Mouse (Mus musculus): ENCODE data around the gene Isyna1. TPM values are rescaled to one million over a fixed set of nuclear protein-coding genes. Genes with fewer than 3 reads are reported as not detected.

Gene Isyna1
- polyA plus RNA-seq (2015; fragmentation: Nextera tagmentation; extraction: Ambion mirVana): 113 TPM in 2 replicates

GRCm38 (mm10) chr8:70593961-70594609 is at the start of gene Isyna1:
Isyna1 (plus strand) TSS chr8:70594373.

GRCm38 (mm10) chr8:70608749-70609367 is 14.7 kb downstream of the Isyna1 start, which contains the start of gene Ssbp4:
Ssbp4 (minus strand) TSS chr8:70608872.

GRCm38 (mm10) chr8:70615894-70616293 is 21.7 kb downstream of the Isyna1 start, which contains the start of gene Lrrc25:
Lrrc25 (plus strand) TSS chr8:70616155.

GRCm38 (mm10) chr8:70632346-70632892 is 38.2 kb downstream of the Isyna1 start, which contains the start of gene Gdf15:
Gdf15 (minus strand) TSS chr8:70632456.

Other genes starting within 250 kb of the Isyna1 start
- gene Upf1, start 241.1 kb upstream of the Isyna1 start, polyA plus RNA-seq (2015; fragmentation: Nextera tagmentation; extraction: Ambion mirVana): 11.1 and 12.8 TPM in 2 replicates
- gene Comp, start 220.8 kb upstream of the Isyna1 start, polyA plus RNA-seq (2015; fragmentation: Nextera tagmentation; extraction: Ambion mirVana): 1.1 and 1.3 TPM in 2 replicates
- 37.6 and 49.6 TPM in 2 replicates for gene Crtc1, start 154.8 kb upstream of the Isyna1 start, polyA plus RNA-seq (2015; fragmentation: Nextera tagmentation; extraction: Ambion mirVana)
- 31.4 and 33.0 TPM in 2 replicates for gene Klhl26, start 117.4 kb upstream of the Isyna1 start, polyA plus RNA-seq (2015; fragmentation: Nextera tagmentation; extraction: Ambion mirVana)
- gene Tmem59l, start 107.0 kb upstream of the Isyna1 start, polyA plus RNA-seq (2015; fragmentation: Nextera tagmentation; extraction: Ambion mirVana): 261 and 281 TPM in 2 replicates
- gene Crlf1, start 101.2 kb upstream of the Isyna1 start, polyA plus RNA-seq (2015; fragmentation: Nextera tagmentation; extraction: Ambion mirVana): 19.6 and 21.2 TPM in 2 replicates
- 212 and 215 TPM in 2 replicates for gene Rex1bd, start 87.6 kb upstream of the Isyna1 start, polyA plus RNA-seq (2015; fragmentation: Nextera tagmentation; extraction: Ambion mirVana)
- gene Uba52, start 83.6 kb upstream of the Isyna1 start, polyA plus RNA-seq (2015; fragmentation: Nextera tagmentation; extraction: Ambion mirVana): 753 and 869 TPM in 2 replicates
- gene Fkbp8, start 66.6 kb upstream of the Isyna1 start, polyA plus RNA-seq (2015; fragmentation: Nextera tagmentation; extraction: Ambion mirVana): 305 and 354 TPM in 2 replicates
- gene Kxd1, start 66.4 kb upstream of the Isyna1 start, polyA plus RNA-seq (2015; fragmentation: Nextera tagmentation; extraction: Ambion mirVana): 52.3 and 54.9 TPM in 2 replicates
- 11.4 and 14.1 TPM in 2 replicates for gene Ell, start 54.9 kb upstream of the Isyna1 start, polyA plus RNA-seq (2015; fragmentation: Nextera tagmentation; extraction: Ambion mirVana)
- 221 and 251 TPM in 2 replicates for gene Ssbp4, start 14.5 kb downstream of the Isyna1 start, polyA plus RNA-seq (2015; fragmentation: Nextera tagmentation; extraction: Ambion mirVana)
- gene Lrrc25, start 21.8 kb downstream of the Isyna1 start, polyA plus RNA-seq (2015; fragmentation: Nextera tagmentation; extraction: Ambion mirVana): 2.3 and 2.5 TPM in 2 replicates
- 0.55 and 0.79 TPM in 2 replicates for gene Gdf15, start 38.1 kb downstream of the Isyna1 start, polyA plus RNA-seq (2015; fragmentation: Nextera tagmentation; extraction: Ambion mirVana)
- gene Pgpep1, start 66.0 kb downstream of the Isyna1 start, polyA plus RNA-seq (2015; fragmentation: Nextera tagmentation; extraction: Ambion mirVana): 72.8 and 79.8 TPM in 2 replicates
- gene Lsm4, start 78.9 kb downstream of the Isyna1 start, polyA plus RNA-seq (2015; fragmentation: Nextera tagmentation; extraction: Ambion mirVana): 194 and 204 TPM in 2 replicates
- gene Jund, start 104.6 kb downstream of the Isyna1 start, polyA plus RNA-seq (2015; fragmentation: Nextera tagmentation; extraction: Ambion mirVana): 107 and 140 TPM in 2 replicates
- 0.03 TPM in 1 of 2 replicates, not detected in the other for gene Iqcn, start 109.1 kb downstream of the Isyna1 start, polyA plus RNA-seq (2015; fragmentation: Nextera tagmentation; extraction: Ambion mirVana)
- gene Gm3336, start 124.2 kb downstream of the Isyna1 start, polyA plus RNA-seq (2015; fragmentation: Nextera tagmentation; extraction: Ambion mirVana): not detected in 2 replicates
- gene Pde4c, start 129.3 kb downstream of the Isyna1 start, polyA plus RNA-seq (2015; fragmentation: Nextera tagmentation; extraction: Ambion mirVana): 0.12 and 0.14 TPM in 2 replicates
- 832 and 885 TPM in 2 replicates for gene Rab3a, start 160.3 kb downstream of the Isyna1 start, polyA plus RNA-seq (2015; fragmentation: Nextera tagmentation; extraction: Ambion mirVana)
- gene Mpv17l2, start 166.6 kb downstream of the Isyna1 start, polyA plus RNA-seq (2015; fragmentation: Nextera tagmentation; extraction: Ambion mirVana): 50.0 and 53.0 TPM in 2 replicates
- gene Pik3r2, start 182.3 kb downstream of the Isyna1 start, polyA plus RNA-seq (2015; fragmentation: Nextera tagmentation; extraction: Ambion mirVana): 81.0 and 96.3 TPM in 2 replicates
- gene Mast3, start 210.7 kb downstream of the Isyna1 start, polyA plus RNA-seq (2015; fragmentation: Nextera tagmentation; extraction: Ambion mirVana): 18.3 and 21.3 TPM in 2 replicates
- gene Il12rb1, start 214.1 kb downstream of the Isyna1 start, polyA plus RNA-seq (2015; fragmentation: Nextera tagmentation; extraction: Ambion mirVana): 0.09 and 0.14 TPM in 2 replicates
- gene Arrdc2, start 245.3 kb downstream of the Isyna1 start, polyA plus RNA-seq (2015; fragmentation: Nextera tagmentation; extraction: Ambion mirVana): 5.3 and 5.8 TPM in 2 replicates

Data from neural tube, postnatal 0 days (tissue).